Mouse (Mus musculus): Measurements from ENCODE around the gene Nudc. TPM values are rescaled to one million over a fixed set of nuclear protein-coding genes. Genes with fewer than 3 reads are reported as not detected.

The Nudc gene
- polyA plus RNA-seq, 1 experiment from 2014 or later, result 370 TPM

DNA sequence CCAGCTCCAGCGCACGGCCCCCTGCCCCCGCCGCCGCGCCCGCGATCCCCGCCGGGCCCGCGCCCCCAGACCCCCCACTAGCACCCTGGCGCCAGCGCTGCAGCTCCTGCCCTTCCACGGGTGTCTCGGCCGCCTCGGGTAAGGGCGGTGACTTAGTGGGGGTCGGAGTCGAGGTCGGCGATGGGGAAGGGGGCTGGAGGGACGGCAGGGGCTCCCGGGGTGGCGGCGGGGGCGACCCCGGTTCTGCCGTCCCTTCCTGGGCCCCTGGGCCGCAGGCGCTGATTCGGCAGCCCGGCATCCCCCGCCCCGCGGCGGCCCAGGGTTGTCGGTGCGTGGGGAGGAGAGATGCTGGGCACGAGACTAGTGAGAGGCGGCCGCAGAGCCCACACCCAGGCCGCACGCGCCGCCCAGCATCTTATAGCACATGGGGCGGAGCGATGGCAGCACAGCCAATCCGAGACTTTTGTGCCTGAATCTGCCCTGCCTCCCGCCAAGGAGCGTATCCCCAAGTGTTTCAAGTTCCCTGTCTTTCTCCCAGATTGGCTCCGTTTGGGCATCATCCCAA, 47.6 kb downstream of the Nudc start, which contains the start of gene Trnp1:
Gene Trnp1, minus strand, starts transcription at position 391 of the 565 bp plus-strand sequence.
- peaks cover 16% of the 10 kb centered on the region for H3K4me1 ChIP-seq
- no peak within 1 kb of the TSS for H3K27ac ChIP-seq (replicated peaks)
- peak; percentile 81 for ATAC-seq (ENCODE audit: low FRiP score, low read depth)
- no peaks in the 10 kb centered on the region for H3K9me3 ChIP-seq
- under 1% methylated on average over 37 of the region's 53 CpGs for WGBS
- no peaks in the 10 kb centered on the region for H3K36me3 ChIP-seq
- H3K4me3 ChIP-seq, result peak within 1 kb of the TSS; percentile 62
- H3K9ac ChIP-seq (replicated peaks), result peak within 1 kb of the TSS; percentile 61
- peak within 1 kb of the TSS; percentile 100 for H3K4me2 ChIP-seq (replicated peaks)
- H3K27me3 ChIP-seq, result peaks cover 94% of the 10 kb centered on the region

DNA sequence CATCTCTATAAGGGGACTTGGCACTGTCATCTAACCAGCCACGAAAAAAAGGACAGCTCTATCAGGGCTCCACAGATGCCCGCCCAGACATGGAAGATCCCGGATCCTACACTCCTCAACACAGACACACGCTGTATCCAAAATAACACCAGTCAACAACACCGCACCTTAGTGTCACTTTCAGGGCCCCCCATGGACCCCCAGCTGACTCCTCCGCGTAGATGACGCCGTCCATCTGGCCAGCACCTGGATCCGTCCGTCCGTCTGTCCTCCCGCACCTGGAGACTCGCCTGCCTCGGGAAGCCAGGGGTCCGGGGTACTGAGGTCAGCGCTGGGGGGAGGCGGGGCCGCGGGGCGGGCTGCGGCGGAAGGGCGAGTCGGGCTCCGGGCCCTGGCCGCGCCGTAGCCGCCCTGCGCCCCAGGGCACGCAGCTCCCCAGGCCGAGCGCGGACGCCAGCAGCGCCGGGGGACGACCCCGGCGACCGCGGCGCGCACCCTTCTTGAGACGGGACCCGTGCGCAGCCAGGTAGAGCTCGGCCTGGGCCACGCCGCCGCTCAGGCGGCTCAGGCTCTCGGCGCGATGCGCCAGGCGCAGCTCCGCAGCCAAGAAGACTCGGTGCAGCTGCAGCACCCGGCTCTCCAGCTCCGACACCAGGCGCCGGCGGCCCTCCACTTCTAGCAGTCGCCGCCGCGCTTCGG, 48.2 kb downstream of the Nudc start:
- H3K27me3 ChIP-seq, result peaks cover 93% of the 10 kb centered on the region
- ATAC-seq (ENCODE audit: low FRiP score, low read depth), result peak; percentile 62
- peak overlapping the region; percentile 100 for H3K4me2 ChIP-seq (replicated peaks)

DNA sequence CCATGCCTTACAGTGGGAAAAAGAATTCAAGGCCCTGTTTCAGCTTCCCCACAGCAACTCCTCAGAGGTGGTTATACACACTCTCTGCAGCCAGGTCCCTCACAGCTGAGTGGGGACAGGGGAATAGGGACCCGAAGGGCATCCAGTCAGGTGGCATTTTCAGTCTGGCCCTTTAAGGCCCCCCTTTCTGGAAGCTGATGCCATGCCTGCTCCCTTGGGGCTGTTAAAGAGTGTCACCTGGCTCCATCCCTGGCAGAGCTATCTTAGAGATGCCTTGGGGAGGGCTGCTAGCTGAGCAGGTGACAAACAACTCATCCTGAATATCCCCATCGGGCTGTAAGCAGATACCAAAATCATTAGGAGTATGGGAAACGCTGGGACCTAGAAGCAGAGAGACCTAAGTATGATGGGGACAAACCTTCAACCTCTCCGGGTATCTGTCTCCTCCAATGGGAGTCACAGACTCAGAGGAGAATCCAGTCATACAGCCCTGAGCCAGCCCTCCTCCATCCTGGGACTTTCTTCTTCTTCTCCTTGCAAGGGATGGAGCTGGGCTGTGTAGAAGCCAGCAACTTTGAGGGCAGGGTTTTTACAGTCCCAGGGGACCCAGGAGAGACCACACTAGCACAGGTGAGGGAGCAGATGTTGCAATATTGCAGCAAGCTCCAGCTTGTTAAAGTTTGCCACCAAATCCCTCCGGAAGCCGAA, 48.9 kb downstream of the Nudc start:
- H3K4me3 ChIP-seq, result peak overlapping the region; percentile 62
- peaks cover 16% of the 10 kb centered on the region for H3K4me1 ChIP-seq
- peaks cover 91% of the 10 kb centered on the region for H3K27me3 ChIP-seq
- H3K9me3 ChIP-seq, result no peaks in the 10 kb centered on the region
- H3K9ac ChIP-seq (replicated peaks), result no peak overlapping the region
- WGBS, result 27% methylated on average over 6 of the region's 6 CpGs
- no peak overlapping the region for H3K27ac ChIP-seq (replicated peaks)
- no peaks in the 10 kb centered on the region for H3K36me3 ChIP-seq
- no peak for ATAC-seq (ENCODE audit: low FRiP score, low read depth)
- H3K4me2 ChIP-seq (replicated peaks), result peak overlapping the region; percentile 100

More for the DNA sequence above, 48.2 kb downstream of the Nudc start:
- Histone ChIP-seq H3K9ac (replicated peaks) (peak overlapping the region; percentile 61), H3K27ac (replicated peaks) (no peak overlapping the region), H3K4me3 (peak overlapping the region; percentile 62), H3K36me3 (no peaks in the 10 kb centered on the region), H3K4me1 (peaks cover 16% of the 10 kb centered on the region), H3K9me3 (no peaks in the 10 kb centered on the region)
- under 1% methylated on average over 53 of the region's 70 CpGs for WGBS

DNA sequence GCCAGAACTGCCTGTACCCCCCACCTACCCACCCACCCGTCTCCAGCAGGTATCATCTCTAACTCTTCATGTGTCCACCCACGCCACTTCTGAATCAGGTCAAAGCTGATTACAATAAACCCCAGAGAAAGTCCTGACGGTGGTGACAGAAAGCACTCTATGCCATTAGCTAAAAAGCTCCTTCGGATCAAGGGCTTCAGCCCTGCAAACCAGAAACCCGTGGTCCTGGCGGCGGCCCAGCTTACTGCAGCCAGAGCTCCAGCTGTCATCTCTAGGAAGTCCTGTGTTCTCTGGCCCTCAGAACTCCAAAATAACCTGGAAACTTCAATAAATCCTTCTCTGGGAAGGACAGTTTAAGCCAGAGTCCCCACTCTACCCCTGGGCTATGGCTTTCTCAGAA, 50.1 kb downstream of the Nudc start:
- peaks cover 80% of the 10 kb centered on the region for H3K27me3 ChIP-seq
- no peaks in the 10 kb centered on the region for H3K9me3 ChIP-seq
- 35% methylated on average over 7 of the region's 7 CpGs for WGBS
- H3K9ac ChIP-seq (replicated peaks), result no peak overlapping the region
- H3K4me2 ChIP-seq (replicated peaks), result no peak overlapping the region
- H3K27ac ChIP-seq (replicated peaks), result no peak overlapping the region
- no peak for ATAC-seq (ENCODE audit: low FRiP score, low read depth)
- no peaks in the 10 kb centered on the region for H3K36me3 ChIP-seq
- H3K4me3 ChIP-seq, result no peak overlapping the region
- peaks cover 16% of the 10 kb centered on the region for H3K4me1 ChIP-seq

DNA sequence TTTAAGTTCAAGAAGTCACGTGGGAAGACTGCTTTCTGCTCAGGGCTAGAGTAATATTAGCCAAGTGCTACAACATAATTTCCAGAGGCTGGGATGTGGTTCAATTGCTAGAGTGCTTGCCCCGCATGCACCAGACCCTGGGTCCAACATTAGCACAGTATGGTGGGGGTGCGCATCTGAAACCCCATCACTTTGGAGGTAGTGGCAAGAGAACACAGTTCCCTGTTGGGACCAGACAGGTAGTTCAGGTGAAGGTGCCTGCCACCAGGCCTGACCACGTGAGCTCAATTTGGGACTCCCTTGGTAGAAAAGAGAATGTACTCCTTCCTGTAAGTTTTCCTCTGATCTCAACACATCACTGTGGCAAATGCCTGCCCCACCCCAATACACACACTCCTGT, 50.9 kb downstream of the Nudc start:
- no peak overlapping the region for H3K4me3 ChIP-seq
- no peaks in the 10 kb centered on the region for H3K9me3 ChIP-seq
- 66% methylated on average over 4 of the region's 4 CpGs for WGBS
- no peak overlapping the region for H3K9ac ChIP-seq (replicated peaks)
- H3K36me3 ChIP-seq, result no peaks in the 10 kb centered on the region
- ATAC-seq (ENCODE audit: low FRiP score, low read depth), result no peak
- no peak overlapping the region for H3K4me2 ChIP-seq (replicated peaks)
- H3K4me1 ChIP-seq, result peaks cover 17% of the 10 kb centered on the region
- no peak overlapping the region for H3K27ac ChIP-seq (replicated peaks)
- H3K27me3 ChIP-seq, result peaks cover 71% of the 10 kb centered on the region

DNA sequence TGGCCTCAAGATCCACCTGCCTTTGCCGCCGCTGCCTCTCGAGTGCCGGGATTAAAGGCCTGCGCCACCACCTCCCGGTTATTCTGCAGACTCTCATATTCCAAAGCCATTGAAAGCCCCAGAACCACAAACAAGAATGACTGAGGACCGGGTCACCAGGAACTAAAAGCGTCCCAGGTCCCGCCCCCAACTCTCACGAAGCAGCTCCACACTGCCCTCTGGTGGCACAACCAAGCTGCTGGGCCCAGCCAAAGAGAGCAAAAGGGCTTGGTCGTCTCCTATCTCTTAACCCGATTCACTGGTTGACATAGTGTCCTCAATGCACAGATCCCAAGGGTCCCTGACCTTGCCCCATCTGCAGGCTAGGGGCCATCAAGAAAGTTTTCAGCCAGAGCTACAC, 51.4 kb downstream of the Nudc start:
- no peaks in the 10 kb centered on the region for H3K36me3 ChIP-seq
- H3K9ac ChIP-seq (replicated peaks), result no peak overlapping the region
- H3K4me1 ChIP-seq, result peaks cover 19% of the 10 kb centered on the region
- no peak for ATAC-seq (ENCODE audit: low FRiP score, low read depth)
- peaks cover 67% of the 10 kb centered on the region for H3K27me3 ChIP-seq
- under 1% methylated on average over 12 of the region's 12 CpGs for WGBS
- no peak overlapping the region for H3K27ac ChIP-seq (replicated peaks)
- peak overlapping the region; percentile 25 for H3K4me3 ChIP-seq
- no peaks in the 10 kb centered on the region for H3K9me3 ChIP-seq
- peak overlapping the region; percentile 48 for H3K4me2 ChIP-seq (replicated peaks)

DNA sequence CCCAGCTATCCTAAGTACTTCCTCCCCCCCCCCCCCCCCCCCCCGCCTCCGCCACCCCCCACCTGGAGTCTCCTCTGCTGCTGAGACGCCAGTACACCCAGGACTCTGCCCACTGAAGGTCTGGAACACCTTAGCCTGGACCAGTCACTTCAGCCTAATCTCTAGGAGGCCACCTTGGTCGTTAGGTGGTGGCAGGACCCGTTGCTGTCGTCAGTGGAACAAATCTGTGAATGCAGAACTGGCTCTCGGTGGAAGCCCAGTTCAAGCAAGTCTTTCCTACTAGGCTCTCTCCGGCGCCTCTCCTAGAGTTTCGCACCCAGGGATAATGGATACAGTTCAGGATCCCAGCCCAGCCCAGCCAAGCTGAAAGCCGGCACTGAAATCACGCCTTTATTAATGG, 51.9 kb downstream of the Nudc start:
- Histone ChIP-seq H3K27ac (replicated peaks) (no peak overlapping the region), H3K9me3 (no peaks in the 10 kb centered on the region), H3K27me3 (peaks cover 61% of the 10 kb centered on the region), H3K4me1 (peaks cover 18% of the 10 kb centered on the region), H3K9ac (replicated peaks) (no peak overlapping the region), H3K4me3 (peak overlapping the region; percentile 25; the same call in 1 of the 2 replicates), H3K4me2 (replicated peaks) (peak overlapping the region; percentile 48), H3K36me3 (no peaks in the 10 kb centered on the region)
- no peak for ATAC-seq (ENCODE audit: low FRiP score, low read depth)
- 23% methylated on average over 9 of the region's 12 CpGs for WGBS

DNA sequence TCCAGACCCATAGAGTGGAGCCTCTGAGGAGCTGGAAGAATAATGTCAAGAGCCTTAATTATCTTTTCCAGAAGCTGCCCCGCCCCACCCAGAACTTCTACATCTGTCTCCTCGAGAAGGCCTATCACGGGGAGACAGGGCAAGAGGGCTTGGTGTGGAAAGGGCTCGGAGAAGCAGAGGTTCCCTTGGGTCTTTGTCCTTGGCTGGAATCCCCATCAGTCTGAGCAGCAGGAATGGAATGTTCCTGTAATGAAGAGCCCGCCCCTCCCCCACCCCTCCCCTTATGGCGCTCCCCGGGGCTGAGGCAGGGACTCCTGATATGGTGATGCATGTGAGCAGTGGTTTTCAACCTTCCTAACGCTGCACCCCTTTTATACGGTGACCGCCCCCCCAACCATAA, 54.0 kb downstream of the Nudc start:
- Histone ChIP-seq H3K27ac (replicated peaks) (no peak overlapping the region), H3K27me3 (peaks cover 40% of the 10 kb centered on the region), H3K9ac (replicated peaks) (no peak overlapping the region), H3K9me3 (no peaks in the 10 kb centered on the region), H3K4me1 (0 out of 2 replicates have a peak, but pooled peaks cover 3% of the 10 kb centered on the region), H3K4me3 (no peak overlapping the region), H3K4me2 (replicated peaks) (no peak overlapping the region), H3K36me3 (no peaks in the 10 kb centered on the region)
- no peak for ATAC-seq (ENCODE audit: low FRiP score, low read depth)
- WGBS, result 41% methylated on average over 10 of the region's 10 CpGs

DNA sequence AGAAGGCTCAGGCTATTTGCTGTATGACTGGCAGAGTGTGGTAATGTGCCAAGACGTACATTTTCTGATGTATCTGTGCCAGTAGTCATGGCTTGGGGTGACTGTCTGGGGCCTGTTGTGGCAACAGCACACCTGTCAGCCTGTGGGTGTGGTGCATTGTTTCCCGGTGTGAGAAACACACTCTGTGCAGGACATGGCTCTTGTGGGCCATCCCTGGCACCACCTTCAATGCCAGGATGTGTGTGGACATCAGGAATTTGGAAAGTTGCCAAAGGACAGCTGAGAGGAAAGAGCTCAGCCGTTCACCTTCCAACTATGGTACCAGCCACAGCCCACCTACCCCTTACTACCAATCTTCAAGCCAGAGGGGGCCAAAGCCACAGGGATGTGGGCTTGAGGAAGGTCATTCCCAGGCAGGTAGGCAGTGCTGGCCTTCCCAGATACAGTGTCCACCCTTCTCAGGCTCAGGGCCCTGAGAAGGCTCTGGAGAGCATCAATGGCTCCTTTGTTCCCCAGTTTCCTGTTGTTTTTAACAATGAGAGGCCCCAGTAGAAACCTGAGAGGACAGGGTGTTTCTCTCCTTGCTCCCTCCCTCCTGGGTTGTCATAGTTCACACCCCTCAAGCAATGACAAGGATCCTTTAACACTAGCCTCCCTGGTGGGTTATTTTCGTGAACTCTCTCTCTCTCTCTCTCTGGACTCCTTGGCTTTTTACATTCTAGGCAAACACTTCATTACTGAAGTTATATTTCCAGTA, 56.1 kb downstream of the Nudc start:
- H3K9me3 ChIP-seq, result no peaks in the 10 kb centered on the region
- ATAC-seq (ENCODE audit: low FRiP score, low read depth), result no peak
- H3K36me3 ChIP-seq, result no peaks in the 10 kb centered on the region
- no peak overlapping the region for H3K4me2 ChIP-seq (replicated peaks)
- WGBS, result 68% methylated on average over 4 of the region's 4 CpGs
- no peak overlapping the region for H3K27ac ChIP-seq (replicated peaks)
- no peak overlapping the region for H3K4me3 ChIP-seq
- 0 out of 2 replicates have a peak, but pooled peaks cover 5% of the 10 kb centered on the region for H3K4me1 ChIP-seq
- H3K9ac ChIP-seq (replicated peaks), result no peak overlapping the region
- H3K27me3 ChIP-seq, result peaks cover 26% of the 10 kb centered on the region

DNA sequence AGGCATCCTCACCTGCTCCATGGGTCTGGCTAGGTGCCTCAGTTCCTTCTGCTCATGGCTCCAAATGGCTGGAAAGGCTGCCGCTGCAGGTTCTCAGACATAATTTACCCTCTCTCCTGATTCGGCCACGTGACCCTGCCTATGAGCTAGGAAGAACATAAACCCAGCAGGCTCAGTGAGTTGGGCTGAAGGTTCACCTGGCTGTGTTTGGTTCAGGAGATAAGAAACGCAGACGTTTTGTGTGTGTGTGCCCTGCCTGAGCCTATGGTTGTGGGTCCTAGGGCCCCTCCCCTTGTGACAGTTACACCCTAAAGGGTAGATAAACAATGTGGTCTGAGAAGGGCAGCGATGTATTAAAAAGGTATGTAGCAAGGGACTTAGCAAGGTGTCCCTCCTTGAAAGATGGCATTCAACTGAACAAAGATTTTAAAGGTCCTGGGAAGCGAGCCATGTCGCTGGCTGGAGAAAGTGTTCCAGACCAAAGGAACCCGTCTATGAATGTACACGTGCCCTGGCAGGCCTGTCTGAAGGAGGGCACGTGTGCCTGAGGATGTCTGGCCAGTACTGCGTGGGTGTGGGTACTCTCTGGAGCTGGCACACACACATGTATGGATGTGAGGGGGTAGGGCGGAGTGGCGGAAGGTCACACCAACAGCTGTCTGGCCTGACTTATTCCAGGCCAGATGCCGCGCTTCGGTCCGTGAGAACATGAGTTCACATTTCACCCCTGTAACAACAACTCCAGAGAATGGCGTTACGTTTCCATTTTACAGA, 57.0 kb downstream of the Nudc start:
- no peaks in the 10 kb centered on the region for H3K9me3 ChIP-seq
- no peaks in the 10 kb centered on the region for H3K36me3 ChIP-seq
- WGBS, result 88% methylated on average over 20 of the region's 20 CpGs
- no peak overlapping the region for H3K4me3 ChIP-seq
- no peak for ATAC-seq (ENCODE audit: low FRiP score, low read depth)
- H3K4me1 ChIP-seq, result peaks cover 12% of the 10 kb centered on the region
- H3K27ac ChIP-seq (replicated peaks), result no peak overlapping the region
- no peak overlapping the region for H3K4me2 ChIP-seq (replicated peaks)
- peaks cover 26% of the 10 kb centered on the region for H3K27me3 ChIP-seq
- no peak overlapping the region for H3K9ac ChIP-seq (replicated peaks)

DNA sequence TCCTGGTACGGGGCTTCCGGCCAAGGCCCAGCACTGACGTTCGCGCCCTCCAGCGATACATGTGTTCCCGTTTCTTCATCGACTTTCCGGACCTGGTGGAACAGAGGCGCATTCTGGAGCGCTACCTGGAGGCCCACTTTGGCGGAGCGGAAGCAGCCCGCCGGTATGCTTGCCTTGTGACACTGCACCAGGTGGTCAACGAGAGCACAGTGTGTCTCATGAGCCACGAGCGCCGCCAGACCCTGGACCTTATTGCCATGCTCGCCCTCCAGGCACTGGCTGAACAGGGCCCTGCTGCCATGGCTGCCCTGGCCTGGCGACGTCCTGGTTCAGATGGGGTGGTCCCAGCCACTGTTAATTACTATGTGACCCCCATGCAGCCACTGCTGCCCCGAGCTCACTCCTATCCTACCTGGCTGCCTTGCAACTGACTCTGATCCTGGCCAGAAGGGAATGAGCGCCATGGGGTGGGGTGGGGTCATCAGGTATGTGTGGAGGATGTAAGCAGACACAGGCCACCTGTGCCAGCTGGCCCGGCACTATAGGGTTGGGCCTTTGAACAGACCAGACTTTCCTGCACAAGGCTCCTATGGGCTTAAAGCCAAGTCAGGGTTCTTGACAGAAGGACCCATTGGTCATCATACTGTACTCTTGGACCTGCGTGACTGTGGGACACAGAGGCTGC, 59.0 kb downstream of the Nudc start:
- no peak for ATAC-seq (ENCODE audit: low FRiP score, low read depth)
- no peaks in the 10 kb centered on the region for H3K9me3 ChIP-seq
- peaks cover 25% of the 10 kb centered on the region for H3K27me3 ChIP-seq
- no peak overlapping the region for H3K4me3 ChIP-seq
- H3K36me3 ChIP-seq, result no peaks in the 10 kb centered on the region
- H3K9ac ChIP-seq (replicated peaks), result no peak overlapping the region
- H3K4me1 ChIP-seq, result peaks cover 12% of the 10 kb centered on the region
- WGBS, result 95% methylated on average over 26 of the region's 26 CpGs
- no peak overlapping the region for H3K4me2 ChIP-seq (replicated peaks)
- no peak overlapping the region for H3K27ac ChIP-seq (replicated peaks)
